Mouse (Mus musculus): ENCODE measurements around the gene Gadl1. TPM values are rescaled to one million over a fixed set of nuclear protein-coding genes. Genes with fewer than 3 reads are reported as not detected.
"Not testable (repeated sequence)": the region's sequence is repeated elsewhere in the genome, so short reads cannot be mapped to it uniquely, and the experiment has no call there.

The Gadl1 gene
- total RNA-seq, 2 experiments from 2014 or later: 0.63 to 1.4 TPM

- DNase-seq: no peak
Observed at GRCm38 (mm10) chr9:116025371-116025770, 116.1 kb downstream of the Gadl1 start.

- no peak for DNase-seq
Observed at GRCm38 (mm10) chr9:116029076-116029475, 119.8 kb downstream of the Gadl1 start.

- DNase-seq: no peak
Observed at GRCm38 (mm10) chr9:116032711-116033110, 123.5 kb downstream of the Gadl1 start.

GRCm38 (mm10) chr9:116038275-116038674, 129.0 kb downstream of the Gadl1 start:
- DNase-seq: no peak

- no peak for DNase-seq
Observed at GRCm38 (mm10) chr9:116039981-116040380, 130.7 kb downstream of the Gadl1 start.

GRCm38 (mm10) chr9:116040852-116041251, 131.6 kb downstream of the Gadl1 start:
- DNase-seq: not testable (repeated sequence)

- no peak for DNase-seq
Observed at GRCm38 (mm10) chr9:116041369-116041768, 132.1 kb downstream of the Gadl1 start.

- DNase-seq: peak; percentile 92
Observed at GRCm38 (mm10) chr9:116041787-116042186, 132.5 kb downstream of the Gadl1 start.

GRCm38 (mm10) chr9:116049985-116050384, 140.7 kb downstream of the Gadl1 start:
- DNase-seq: no peak

GRCm38 (mm10) chr9:116053976-116054375, 144.7 kb downstream of the Gadl1 start:
- no peak for DNase-seq

GRCm38 (mm10) chr9:116058475-116058874, 149.2 kb downstream of the Gadl1 start:
- no peak for DNase-seq

- DNase-seq: peak; percentile 14
Observed at GRCm38 (mm10) chr9:116059156-116059555, 149.9 kb downstream of the Gadl1 start.

- peak; percentile 15 for DNase-seq
Observed at GRCm38 (mm10) chr9:116060691-116061090, 151.4 kb downstream of the Gadl1 start.

GRCm38 (mm10) chr9:116064774-116065173, 155.5 kb downstream of the Gadl1 start:
- no peak for DNase-seq

- not testable (repeated sequence) for DNase-seq
Observed at GRCm38 (mm10) chr9:116071561-116071960, 162.3 kb downstream of the Gadl1 start.

GRCm38 (mm10) chr9:116076163-116076562, 166.9 kb downstream of the Gadl1 start:
- no peak for DNase-seq

GRCm38 (mm10) chr9:116076946-116077345, 167.7 kb downstream of the Gadl1 start:
- DNase-seq: no peak

- DNase-seq: no peak
Observed at GRCm38 (mm10) chr9:116077419-116077818, 168.2 kb downstream of the Gadl1 start.

- DNase-seq: no peak
Observed at GRCm38 (mm10) chr9:116081781-116082180, 172.5 kb downstream of the Gadl1 start.

GRCm38 (mm10) chr9:116083300-116083699, 174.0 kb downstream of the Gadl1 start:
- no peak for DNase-seq

- DNase-seq: peak; percentile 45
Observed at GRCm38 (mm10) chr9:116083726-116084323, 174.6 kb downstream of the Gadl1 start.

GRCm38 (mm10) chr9:116084324-116084931, 175.2 kb downstream of the Gadl1 start:
- DNase-seq: no peak

GRCm38 (mm10) chr9:116085999-116086398, 176.7 kb downstream of the Gadl1 start:
- no peak for DNase-seq

GRCm38 (mm10) chr9:116087263-116087662, 178.0 kb downstream of the Gadl1 start:
- no peak for DNase-seq

All from adrenal gland, postnatal 10 days (tissue).